Mouse (Mus musculus) neural tube, embryonic 13.5 days (tissue): ENCODE measurements at regions not wholly inside any gene's neighbourhood (a gene's known extent, or its start where the extent isn't known, plus 50 kb on each side); places are given as distances from the start of the nearest gene placed in this dataset.

Experiments
- ATAC-seq: fragments of 200-750 bp; cut with Nextera tagmentation; 2 replicates; pipeline ENCODE4 v1.8.0; 2017; ENCODE audit warnings: low read depth, mild to moderate bottlenecking, moderate TSS enrichment, moderate library complexity
- H3K27ac ChIP-seq: fragments of 300-500 bp; sonication (generic); replicated peaks from 2 replicates; pipeline ENCODE4 v1.5.1; 2015; ENCODE audit warnings: moderate library complexity, mild to moderate bottlenecking, inconsistent platforms
- H3K27me3 ChIP-seq: fragments of 300-500 bp; sonication (generic); 2 replicates; pipeline ENCODE4 v1.6.1; 2015; ENCODE audit warnings: mild to moderate bottlenecking, inconsistent platforms
- H3K36me3 ChIP-seq: fragments of 300-500 bp; sonication (generic); 2 replicates; pipeline ENCODE4 v1.6.1; 2015; ENCODE audit warnings: mild to moderate bottlenecking, inconsistent platforms
- H3K4me1 ChIP-seq: fragments of 300-500 bp; sonication (generic); replicated peaks from 2 replicates; pipeline ENCODE4 v1.6.1; 2015; ENCODE audit warnings: inconsistent platforms
- H3K4me2 ChIP-seq: fragments of 300-500 bp; sonication (generic); 2 replicates; pipeline ENCODE4 v1.6.1; 2015; ENCODE audit warnings: inconsistent platforms, mild to moderate bottlenecking, moderate library complexity
- H3K4me3 ChIP-seq: fragments of 300-500 bp; sonication (generic); 2 replicates; pipeline ENCODE4 v1.5.1; 2015; ENCODE audit warnings: mild to moderate bottlenecking, inconsistent platforms
- H3K9ac ChIP-seq: fragments of 300-500 bp; sonication (generic); 2 replicates; pipeline ENCODE4 v1.6.1; 2015; ENCODE audit warnings: moderate library complexity, mild to moderate bottlenecking, inconsistent platforms
- H3K9me3 ChIP-seq: fragments of 300-500 bp; sonication (generic); 2 replicates; pipeline ENCODE4 v1.6.1; 2016; ENCODE audit warnings: inconsistent platforms
- WGBS: fragments of 180-500 bp; shearing (Covaris S2); methylation state at CpG from one replicate; pipeline ENCODE4 v1.1.7; 2015; 5-methylcytosine and 5-hydroxymethylcytosine counted together

DNA sequence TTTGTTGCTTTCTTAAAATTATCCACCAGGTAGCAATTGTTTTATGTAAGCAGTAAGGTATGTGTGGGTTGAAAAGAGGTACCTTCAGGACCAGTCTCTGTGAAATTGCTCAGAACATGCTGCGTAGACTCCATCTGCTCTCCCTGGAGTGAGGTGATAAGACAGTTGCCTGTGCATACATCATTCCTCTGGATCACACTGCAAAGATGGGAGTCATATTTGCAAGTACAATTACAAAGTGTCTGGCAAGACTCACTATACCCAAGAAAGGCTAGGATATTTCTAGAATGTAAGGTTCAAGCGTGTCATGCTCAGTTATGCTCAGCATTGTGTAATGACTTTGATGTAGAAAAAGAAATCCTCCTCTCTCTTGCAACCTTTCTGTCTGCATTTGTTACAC lies 1283.5 kb upstream of the Slc10a2 start:
- no peaks in the 10 kb centered on the region for H3K27me3 ChIP-seq
- H3K9me3 ChIP-seq: no peaks in the 10 kb centered on the region
- no peak overlapping the region for H3K27ac ChIP-seq
- H3K36me3 ChIP-seq: no peaks in the 10 kb centered on the region
- H3K4me2 ChIP-seq: no peak overlapping the region
- ATAC-seq: no peak
- 71% methylated on average over 2 of the region's 2 CpGs for WGBS
- H3K4me1 ChIP-seq: no peaks in the 10 kb centered on the region
- H3K9ac ChIP-seq: no peak overlapping the region
- no peak overlapping the region for H3K4me3 ChIP-seq

DNA sequence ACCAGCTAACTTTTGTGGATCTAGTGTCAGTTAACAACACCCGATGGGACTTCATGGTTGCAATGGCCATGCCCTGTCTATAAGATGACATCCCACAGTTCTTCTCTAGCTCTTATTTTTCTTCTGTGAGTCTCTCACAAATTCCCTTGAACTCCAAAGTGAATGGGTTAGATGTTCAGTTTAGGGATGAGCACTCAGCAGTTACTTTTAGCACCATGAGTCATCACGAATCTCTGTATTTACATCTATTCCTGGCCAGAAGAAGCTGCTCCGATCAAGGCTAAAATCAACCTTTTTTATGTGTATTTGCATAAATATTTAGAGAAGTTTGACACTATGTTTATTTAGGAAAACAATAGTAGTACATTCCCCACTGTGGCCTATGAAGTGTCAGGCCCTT lies 1269.6 kb upstream of the Slc10a2 start:
- H3K4me3 ChIP-seq: no peak overlapping the region
- H3K36me3 ChIP-seq: no peaks in the 10 kb centered on the region
- no peaks in the 10 kb centered on the region for H3K4me1 ChIP-seq
- no peak for ATAC-seq
- H3K27me3 ChIP-seq: no peaks in the 10 kb centered on the region
- H3K4me2 ChIP-seq: no peak overlapping the region
- 60% methylated on average over 3 of the region's 3 CpGs for WGBS
- no peaks in the 10 kb centered on the region for H3K9me3 ChIP-seq
- no peak overlapping the region for H3K9ac ChIP-seq
- H3K27ac ChIP-seq: no peak overlapping the region

DNA sequence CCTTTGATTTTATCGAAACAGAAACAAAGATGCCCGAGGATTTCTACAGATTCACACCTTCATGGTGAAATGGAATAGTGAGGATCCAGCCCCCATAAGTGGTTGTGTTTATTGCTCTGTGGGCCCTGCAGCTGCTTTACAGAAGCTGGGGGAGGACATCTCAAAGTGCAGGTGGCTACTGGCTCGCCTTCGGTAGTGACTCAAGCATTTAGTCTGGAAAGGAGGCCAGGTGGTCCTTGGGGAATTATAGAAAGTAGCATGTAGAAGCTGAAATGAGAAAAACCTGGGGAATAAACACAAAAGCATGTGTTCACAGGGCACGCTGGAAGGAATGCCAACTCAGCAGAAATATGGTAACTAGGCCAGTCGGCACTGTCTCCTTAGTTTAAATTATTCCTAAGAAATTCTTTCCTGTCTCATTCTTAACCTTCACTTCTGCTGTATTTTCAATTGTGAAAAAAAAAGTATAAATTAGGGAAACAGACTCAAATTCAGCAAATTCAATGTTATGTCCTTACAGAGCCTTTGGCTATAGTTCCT lies 1256.3 kb upstream of the Slc10a2 start:
- no peak overlapping the region for H3K4me3 ChIP-seq
- no peak for ATAC-seq
- no peaks in the 10 kb centered on the region for H3K4me1 ChIP-seq
- H3K27ac ChIP-seq: no peak overlapping the region
- H3K36me3 ChIP-seq: no peaks in the 10 kb centered on the region
- no peaks in the 10 kb centered on the region for H3K27me3 ChIP-seq
- H3K9ac ChIP-seq: no peak overlapping the region
- WGBS: 80% methylated on average over 6 of the region's 6 CpGs
- H3K4me2 ChIP-seq: no peak overlapping the region
- H3K9me3 ChIP-seq: no peaks in the 10 kb centered on the region; the same call in 1 of the 2 replicates

DNA sequence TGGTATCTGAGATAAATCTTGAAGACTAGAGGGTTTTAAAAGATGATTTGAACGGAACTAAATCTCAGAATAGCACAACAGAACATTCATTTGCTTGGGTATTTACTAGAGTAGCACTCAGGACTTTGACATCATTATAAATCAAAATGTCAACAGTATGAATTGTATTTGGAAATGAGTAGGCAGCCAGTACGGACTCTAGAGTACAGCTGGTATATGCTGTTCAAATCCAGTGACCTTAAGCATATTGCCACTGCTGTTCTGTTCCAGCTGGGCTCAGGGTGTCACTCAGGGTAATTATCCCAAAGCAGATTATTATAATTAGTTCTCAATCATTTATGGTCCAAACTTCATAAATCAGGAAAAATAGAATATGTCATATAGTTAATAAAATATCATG lies 1252.7 kb upstream of the Slc10a2 start:
- no peak overlapping the region for H3K4me2 ChIP-seq
- H3K9me3 ChIP-seq: no peaks in the 10 kb centered on the region; the same call in 1 of the 2 replicates
- no peak overlapping the region for H3K9ac ChIP-seq
- ATAC-seq: no peak
- H3K27me3 ChIP-seq: no peaks in the 10 kb centered on the region
- WGBS: 36% methylated on average over 2 of the region's 2 CpGs
- no peak overlapping the region for H3K27ac ChIP-seq
- H3K4me1 ChIP-seq: no peaks in the 10 kb centered on the region
- no peak overlapping the region for H3K4me3 ChIP-seq
- H3K36me3 ChIP-seq: no peaks in the 10 kb centered on the region

DNA sequence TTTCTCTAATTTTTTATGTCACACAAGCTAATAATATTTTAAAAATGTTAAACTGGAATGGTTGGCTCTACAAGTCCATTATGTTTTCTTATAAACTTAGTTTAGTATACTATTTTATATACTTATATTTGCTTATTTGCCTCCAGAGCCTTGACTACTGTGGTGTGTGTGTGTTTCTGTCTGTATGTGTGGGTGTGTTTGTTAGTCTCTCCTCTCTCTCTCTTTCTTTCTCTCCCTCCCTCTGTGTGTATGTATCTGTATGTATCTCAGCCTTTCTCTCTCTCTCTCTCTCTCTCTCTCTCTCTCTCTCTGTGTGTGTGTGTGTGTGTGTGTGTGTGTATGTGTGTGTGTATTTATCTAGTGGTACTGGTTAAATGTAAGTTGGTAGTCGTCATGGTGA lies 1245.3 kb upstream of the Slc10a2 start:
- H3K9ac ChIP-seq: no peak overlapping the region
- no peak overlapping the region for H3K27ac ChIP-seq
- no peak overlapping the region for H3K4me2 ChIP-seq
- ATAC-seq: 0 out of 2 replicates have a peak, but pooled peaks have one; percentile 40
- H3K9me3 ChIP-seq: no peaks in the 10 kb centered on the region
- H3K4me3 ChIP-seq: no peak overlapping the region
- no peaks in the 10 kb centered on the region for H3K27me3 ChIP-seq
- H3K4me1 ChIP-seq: no peaks in the 10 kb centered on the region
- H3K36me3 ChIP-seq: no peaks in the 10 kb centered on the region
- WGBS: 77% methylated on average over 1 of the region's 1 CpGs

DNA sequence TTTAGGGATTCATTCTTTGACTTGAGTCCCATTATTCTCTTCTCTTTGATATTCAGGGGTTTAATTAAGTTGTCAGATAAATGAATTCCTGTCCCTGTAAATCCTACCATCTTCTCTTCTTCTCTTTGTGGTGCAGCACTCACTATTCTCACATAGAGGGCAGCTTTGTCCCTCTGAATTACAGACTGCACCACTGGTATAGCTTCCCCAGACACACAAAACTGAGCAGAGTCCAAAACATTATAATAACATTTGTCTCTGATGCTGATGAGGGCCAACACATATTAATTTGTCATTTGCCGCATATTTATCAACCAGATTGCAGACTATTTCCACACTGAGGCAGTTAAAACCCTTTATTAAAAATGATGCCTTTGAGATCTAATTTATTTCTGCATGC lies 1244.9 kb upstream of the Slc10a2 start:
- ATAC-seq: peak; percentile 79; the same call in 1 of the 2 replicates
- Histone ChIP-seq H3K4me3 (no peak overlapping the region), H3K36me3 (no peaks in the 10 kb centered on the region), H3K9me3 (no peaks in the 10 kb centered on the region), H3K9ac (no peak overlapping the region), H3K27ac (no peak overlapping the region), H3K4me2 (no peak overlapping the region), H3K4me1 (no peaks in the 10 kb centered on the region), H3K27me3 (no peaks in the 10 kb centered on the region)
- 67% methylated on average over 1 of the region's 1 CpGs for WGBS

DNA sequence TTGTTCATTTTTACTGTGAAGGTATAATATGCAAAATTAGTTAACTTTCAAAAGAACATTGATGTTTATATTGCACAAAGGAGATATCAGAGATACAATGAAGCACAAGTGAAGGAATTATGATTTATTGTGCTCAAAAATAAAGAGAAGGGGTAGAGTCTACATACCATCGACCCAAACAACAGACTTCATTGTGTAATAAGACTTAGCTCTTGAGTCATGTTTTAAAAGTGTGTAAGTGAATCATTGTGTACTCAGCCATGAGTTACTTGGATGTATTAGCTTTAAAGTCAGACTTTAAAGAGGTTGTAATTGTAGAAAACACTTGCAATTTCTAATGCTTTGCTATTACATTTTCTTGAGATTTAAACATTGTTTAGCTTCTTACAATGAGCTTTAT lies 1240.6 kb upstream of the Slc10a2 start:
- WGBS: 65% methylated on average over 1 of the region's 1 CpGs
- Histone ChIP-seq H3K36me3 (no peaks in the 10 kb centered on the region), H3K4me3 (no peak overlapping the region), H3K9me3 (no peaks in the 10 kb centered on the region), H3K27ac (no peak overlapping the region), H3K27me3 (no peaks in the 10 kb centered on the region), H3K4me2 (no peak overlapping the region), H3K4me1 (no peaks in the 10 kb centered on the region), H3K9ac (no peak overlapping the region)
- ATAC-seq: no peak

DNA sequence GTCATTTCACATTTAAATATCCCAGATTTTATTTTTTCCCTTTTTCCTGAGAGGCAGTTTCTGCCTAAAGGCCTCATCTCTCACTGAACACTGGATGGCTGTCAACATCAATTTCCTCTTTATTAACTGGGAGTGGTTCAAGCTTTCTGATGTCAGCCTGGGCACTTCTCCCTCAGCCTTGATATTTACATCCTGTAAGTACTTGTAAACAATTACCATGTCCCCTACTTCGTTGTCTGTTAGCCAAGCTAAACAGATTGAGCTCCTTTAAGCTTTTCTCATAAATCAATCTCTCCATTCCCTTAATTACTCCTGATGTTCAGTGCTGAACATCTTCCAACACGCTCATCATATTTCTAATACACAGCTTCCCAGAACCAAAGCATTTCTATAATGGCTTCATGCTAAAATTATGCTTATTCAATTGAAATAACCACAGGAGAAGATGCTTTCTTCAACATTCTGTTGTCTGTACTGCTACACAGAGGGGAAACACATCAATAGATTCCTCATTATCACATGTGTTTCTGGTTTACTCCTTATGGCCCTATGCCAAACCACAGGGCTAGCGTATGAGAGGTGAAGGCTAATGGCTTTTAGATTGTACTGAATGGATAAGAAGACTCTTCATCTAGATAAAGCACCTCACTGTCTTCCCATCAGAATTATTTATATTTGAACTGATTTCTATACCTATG lies 1235.2 kb upstream of the Slc10a2 start:
- 32% methylated on average over 3 of the region's 3 CpGs for WGBS
- Histone ChIP-seq H3K9ac (no peak overlapping the region), H3K4me2 (no peak overlapping the region), H3K36me3 (no peaks in the 10 kb centered on the region), H3K4me3 (no peak overlapping the region), H3K9me3 (no peaks in the 10 kb centered on the region), H3K27ac (no peak overlapping the region), H3K4me1 (0 out of 2 replicates have a peak, but pooled peaks cover 2% of the 10 kb centered on the region), H3K27me3 (no peaks in the 10 kb centered on the region)
- peak; percentile 72 for ATAC-seq

DNA sequence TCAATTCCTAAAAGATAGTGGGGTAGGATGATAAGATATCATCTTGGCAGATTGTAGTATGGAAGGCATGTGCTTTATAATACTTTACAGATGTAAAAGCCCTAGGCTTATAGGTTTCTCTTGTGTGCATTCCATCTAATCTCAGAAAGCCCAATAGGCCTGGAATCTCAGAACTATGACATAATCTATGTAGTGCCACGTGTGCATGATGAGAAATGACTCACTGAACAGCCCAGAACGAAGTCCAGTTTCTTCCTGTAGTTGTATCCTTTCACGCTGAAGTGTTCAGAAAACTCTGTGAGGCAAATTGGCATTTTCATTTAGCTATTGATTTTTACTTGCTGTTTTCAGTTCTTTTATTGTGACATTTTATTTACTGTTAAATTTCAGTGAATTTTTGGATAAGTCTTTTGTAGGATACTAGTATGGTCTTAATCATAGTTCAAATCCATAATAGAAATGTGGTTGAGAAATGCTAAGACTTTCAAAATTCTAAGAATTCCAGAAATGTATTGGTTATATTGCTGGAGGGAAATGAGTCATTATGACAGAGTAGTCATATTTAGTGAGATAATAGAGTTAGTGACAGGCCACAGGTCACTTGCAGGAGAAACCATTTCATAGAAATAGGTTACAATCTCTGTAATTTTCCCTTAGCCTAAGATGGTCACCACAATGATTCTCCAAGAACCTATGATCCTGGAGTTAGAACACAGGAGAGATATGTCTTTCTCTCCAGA lies 1229.3 kb upstream of the Slc10a2 start:
- Histone ChIP-seq H3K9me3 (no peaks in the 10 kb centered on the region), H3K4me2 (no peak overlapping the region), H3K4me3 (no peak overlapping the region), H3K27me3 (no peaks in the 10 kb centered on the region), H3K36me3 (no peaks in the 10 kb centered on the region), H3K4me1 (no peaks in the 10 kb centered on the region), H3K9ac (no peak overlapping the region), H3K27ac (no peak overlapping the region)
- ATAC-seq: no peak
- WGBS: 80% methylated on average over 3 of the region's 3 CpGs

DNA sequence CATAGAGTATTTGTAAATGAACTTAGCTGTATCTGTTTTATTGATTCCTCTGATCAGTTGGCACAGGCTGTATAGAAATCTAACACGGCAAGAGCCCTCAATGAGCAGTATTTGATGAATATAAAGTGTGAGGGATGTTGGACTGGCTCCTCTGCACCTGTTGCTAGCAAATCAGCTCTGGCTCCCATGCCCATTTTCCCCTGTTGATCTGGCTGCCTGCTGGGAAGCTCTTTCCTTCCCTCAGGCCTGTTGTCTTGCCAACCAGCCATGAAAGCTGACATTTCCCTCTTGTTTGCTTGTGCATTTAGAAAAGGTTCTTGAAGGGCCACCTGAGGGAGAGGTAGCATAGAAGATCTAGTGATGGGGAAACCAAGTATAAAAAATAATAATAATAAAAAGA lies 1216.2 kb upstream of the Slc10a2 start:
- no peak overlapping the region for H3K9ac ChIP-seq
- H3K27me3 ChIP-seq: no peaks in the 10 kb centered on the region
- H3K4me1 ChIP-seq: no peaks in the 10 kb centered on the region
- WGBS: 48% methylated on average over 1 of the region's 1 CpGs
- no peaks in the 10 kb centered on the region for H3K9me3 ChIP-seq
- no peak overlapping the region for H3K27ac ChIP-seq
- H3K36me3 ChIP-seq: no peaks in the 10 kb centered on the region
- no peak for ATAC-seq
- no peak overlapping the region for H3K4me2 ChIP-seq
- no peak overlapping the region for H3K4me3 ChIP-seq

DNA sequence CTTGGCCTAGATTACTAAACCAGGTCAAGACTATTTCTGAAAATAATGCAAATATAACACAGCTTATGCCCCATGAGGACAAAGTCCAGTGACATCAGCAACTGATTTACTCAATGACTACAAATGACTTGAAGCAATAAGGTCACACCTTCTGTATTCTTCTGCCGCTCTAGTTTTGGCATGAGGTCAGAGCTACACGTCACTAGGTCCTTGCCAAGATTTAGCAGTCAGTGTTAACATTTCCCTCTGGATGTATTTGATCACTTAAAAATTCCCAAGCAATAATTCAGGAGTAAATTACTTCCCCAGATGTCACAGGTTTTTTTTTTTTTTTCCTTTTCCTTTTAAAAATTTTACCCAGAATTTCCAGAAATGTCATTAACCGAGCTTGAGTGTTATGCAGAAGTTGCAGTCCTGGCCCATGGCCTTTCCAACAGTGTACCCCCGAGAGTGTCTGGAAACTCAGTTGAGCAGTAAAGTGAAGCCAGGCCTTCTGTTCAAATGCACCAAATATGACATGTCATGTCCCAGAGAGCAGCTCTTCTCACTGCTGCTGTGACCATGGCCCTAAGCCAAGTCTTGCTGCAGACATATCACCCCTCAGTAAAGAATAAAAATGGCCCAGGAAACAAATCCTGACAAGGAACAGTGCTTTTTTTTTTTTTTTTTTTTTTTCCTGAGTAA lies 1210.2 kb upstream of the Slc10a2 start:
- 75% methylated on average over 4 of the region's 4 CpGs for WGBS
- Histone ChIP-seq H3K9me3 (no peaks in the 10 kb centered on the region), H3K4me3 (no peak overlapping the region), H3K9ac (no peak overlapping the region), H3K27ac (no peak overlapping the region), H3K4me2 (no peak overlapping the region), H3K27me3 (no peaks in the 10 kb centered on the region), H3K36me3 (no peaks in the 10 kb centered on the region), H3K4me1 (no peaks in the 10 kb centered on the region)
- no peak; the same call in 1 of the 2 replicates for ATAC-seq

DNA sequence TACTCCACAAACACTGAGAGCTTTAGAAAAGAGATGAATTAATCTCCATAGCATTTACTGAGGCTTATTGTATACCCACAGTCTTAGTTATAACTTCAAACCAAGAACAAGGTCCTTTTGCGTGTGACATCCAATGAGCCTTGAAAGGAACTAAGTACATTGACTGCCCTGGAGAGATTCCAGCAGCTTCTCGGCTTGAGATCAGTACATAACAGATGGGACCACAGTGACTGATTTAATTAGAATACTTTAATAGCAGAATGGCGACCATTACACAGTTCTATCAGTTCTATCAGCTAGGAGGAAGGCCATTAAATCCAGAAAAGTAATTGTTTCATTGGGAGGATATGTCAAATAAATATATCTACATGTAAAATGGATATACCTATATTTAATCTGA lies 1183.7 kb upstream of the Slc10a2 start:
- 23% methylated on average over 3 of the region's 3 CpGs for WGBS
- peak; percentile 61; the same call in 1 of the 2 replicates for ATAC-seq

More for the DNA sequence above, 1183.7 kb upstream of the Slc10a2 start:
- Histone ChIP-seq H3K27ac (no peak overlapping the region), H3K4me2 (no peak overlapping the region), H3K9me3 (no peaks in the 10 kb centered on the region), H3K4me1 (no peaks in the 10 kb centered on the region), H3K27me3 (no peaks in the 10 kb centered on the region), H3K4me3 (no peak overlapping the region), H3K9ac (no peak overlapping the region), H3K36me3 (no peaks in the 10 kb centered on the region)
